Mouse (Mus musculus) lung, postnatal 0 days (tissue): Measurements from ENCODE around the gene Rab2b.

ENCODE experiments used
- CTCF ChIP-seq: IDR thresholded peaks from 2 replicates; pipeline ENCODE4 v1.5.1; 2016; ENCODE audit warnings: antibody characterized with exemption, mild to moderate bottlenecking
- EP300 ChIP-seq: IDR thresholded peaks from 2 replicates; pipeline ENCODE4 v1.6.1; 2016; ENCODE audit warnings: antibody characterized with exemption, mild to moderate bottlenecking, control low read depth

DNA sequence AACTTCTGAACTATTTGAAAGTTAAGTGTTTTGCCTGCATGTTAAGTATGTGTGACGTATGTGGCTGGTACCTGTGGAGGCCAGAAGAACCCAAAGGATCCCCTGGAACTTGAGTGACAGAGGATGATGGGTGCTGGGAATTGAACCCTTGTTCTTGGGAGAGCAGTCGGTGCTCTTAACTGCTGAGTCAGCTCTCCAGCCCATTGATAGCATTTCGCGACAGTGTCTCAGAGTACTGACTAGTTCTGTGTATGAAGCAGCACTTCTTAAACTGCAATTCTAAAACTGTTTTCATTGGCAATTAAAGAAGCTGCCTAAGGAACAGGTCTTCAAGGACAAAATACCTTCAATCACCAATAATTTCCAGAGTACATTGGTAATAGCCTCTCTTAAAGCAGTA lies 2.1 kb downstream of the Rab2b start:
- TF ChIP-seq CTCF: no peak
- no peak for TF ChIP-seq EP300
